Mouse (Mus musculus) splenic B cell, adult 2 months (primary cell): ENCODE data around the gene Igsf21.

Experiments
- DNase-seq: peaks from one replicate; pipeline ENCODE4 v3.0.0-alpha.2; 2011; ENCODE audit warnings: low read depth, low spot score
- H3K27me3 ChIP-seq: 2 replicates; pipeline ENCODE4 v1.6.1; 2012; ENCODE audit warnings: mild to moderate bottlenecking, low read length, moderate library complexity, mixed read lengths; ENCODE audit not compliant: control insufficient read depth, poor library complexity, insufficient read depth, severe bottlenecking
- H3K36me3 ChIP-seq: 2 replicates; pipeline ENCODE4 v1.6.1; 2012; ENCODE audit warnings: mild to moderate bottlenecking, low read length, moderate library complexity, mixed read lengths; ENCODE audit not compliant: control insufficient read depth, poor library complexity, insufficient read depth, severe bottlenecking

The Igsf21 gene

GRCm38 (mm10) chr4:140117275-140117691, 129.3 kb downstream of the Igsf21 start:
- DNase-seq = no peak
- Histone ChIP-seq H3K36me3 (no peaks in the 10 kb centered on the region), H3K27me3 (no peaks in the 10 kb centered on the region)

DNA sequence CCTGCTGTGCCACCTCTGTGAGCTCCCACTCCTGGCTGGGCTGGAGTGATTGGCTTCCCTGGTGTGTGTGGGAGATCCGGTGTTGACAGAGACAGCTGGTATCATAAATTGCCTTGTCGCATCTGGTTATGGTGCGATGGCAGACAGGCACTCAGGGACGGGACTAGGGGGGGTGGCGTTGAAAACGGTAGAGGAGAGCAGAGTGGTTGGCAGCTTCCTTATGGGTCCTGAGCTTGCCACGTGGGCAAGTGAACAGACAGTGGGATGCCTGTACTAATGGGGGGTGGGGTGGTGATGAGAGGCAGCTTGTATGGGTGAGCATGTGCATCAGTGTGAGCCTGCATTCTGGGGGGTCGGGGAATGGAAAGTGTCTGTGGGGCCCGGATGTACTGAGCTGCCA, 130.8 kb downstream of the Igsf21 start:
- Histone ChIP-seq H3K36me3 (no peaks in the 10 kb centered on the region), H3K27me3 (no peaks in the 10 kb centered on the region)
- no peak for DNase-seq

GRCm38 (mm10) chr4:140115053-140115452, 131.5 kb downstream of the Igsf21 start:
- no peaks in the 10 kb centered on the region for H3K36me3 ChIP-seq
- H3K27me3 ChIP-seq = no peaks in the 10 kb centered on the region
- DNase-seq = no peak

GRCm38 (mm10) chr4:140113690-140114475, 132.7 kb downstream of the Igsf21 start:
- no peak for DNase-seq
- Histone ChIP-seq H3K27me3 (no peaks in the 10 kb centered on the region), H3K36me3 (no peaks in the 10 kb centered on the region)

- no peak for DNase-seq
- no peaks in the 10 kb centered on the region for H3K36me3 ChIP-seq
- H3K27me3 ChIP-seq = no peaks in the 10 kb centered on the region
Observed at GRCm38 (mm10) chr4:140109626-140109948, 137.0 kb downstream of the Igsf21 start.

- DNase-seq = no peak
- Histone ChIP-seq H3K27me3 (no peaks in the 10 kb centered on the region), H3K36me3 (no peaks in the 10 kb centered on the region)
Observed at GRCm38 (mm10) chr4:140108871-140109625, 137.5 kb downstream of the Igsf21 start.

- H3K27me3 ChIP-seq = no peaks in the 10 kb centered on the region
- no peak for DNase-seq
- H3K36me3 ChIP-seq = no peaks in the 10 kb centered on the region
Observed at GRCm38 (mm10) chr4:140107161-140107560, 139.4 kb downstream of the Igsf21 start.

DNA sequence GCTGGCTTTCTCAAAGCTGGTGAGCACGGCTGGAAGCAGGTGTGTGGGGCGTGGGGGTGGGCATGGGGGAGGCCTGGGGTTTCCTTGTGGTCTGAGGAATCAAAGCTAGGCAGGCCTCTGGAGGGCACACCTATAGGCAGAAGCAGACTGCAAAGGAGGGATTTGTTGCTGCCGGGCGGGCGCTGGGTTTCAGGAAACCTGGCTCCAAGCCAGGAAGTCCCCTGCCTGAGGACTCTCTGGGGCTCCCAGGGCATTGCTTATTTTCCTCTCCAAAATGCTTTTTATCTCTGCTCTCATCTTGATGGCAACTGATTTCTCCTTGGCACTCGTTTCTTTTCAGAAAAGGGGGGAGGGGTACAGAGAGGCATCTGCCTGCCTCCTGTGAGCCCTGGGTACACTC, 141.8 kb downstream of the Igsf21 start:
- no peak for DNase-seq
- H3K27me3 ChIP-seq = no peaks in the 10 kb centered on the region

DNA sequence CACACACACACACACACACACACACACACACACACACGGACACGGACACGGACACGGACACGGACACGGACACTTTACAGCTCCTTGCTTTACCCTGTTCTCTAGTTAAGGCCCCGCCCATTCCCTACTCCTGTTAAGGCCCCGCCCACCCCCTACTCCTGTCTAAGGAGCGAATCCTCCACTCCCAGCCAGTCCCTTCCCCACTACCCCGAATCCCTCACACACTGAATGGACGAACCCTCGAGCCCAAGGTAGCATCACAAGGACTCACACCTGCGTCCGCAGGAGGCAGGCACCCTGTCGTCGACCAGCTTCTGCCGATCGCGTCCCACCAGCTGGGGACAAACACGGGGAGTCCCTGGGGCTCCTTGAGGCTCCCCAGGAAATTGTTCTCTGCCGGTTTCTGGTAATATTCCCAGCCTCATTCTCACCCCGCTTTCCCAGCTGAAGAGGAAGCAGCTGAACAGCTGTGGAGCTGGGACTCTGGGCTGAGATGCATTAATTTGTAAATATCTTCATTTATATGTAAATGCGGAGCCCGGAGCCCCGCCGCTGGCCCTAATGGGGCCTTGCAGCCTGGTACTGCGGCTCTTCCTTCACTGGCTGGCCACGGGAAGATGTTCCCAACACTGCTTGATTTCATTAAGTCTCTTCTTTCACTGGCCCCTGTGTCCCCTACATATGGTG, 143.1 kb downstream of the Igsf21 start:
- H3K27me3 ChIP-seq = no peaks in the 10 kb centered on the region
- no peak for DNase-seq
- H3K36me3 ChIP-seq = no peaks in the 10 kb centered on the region

More for the DNA sequence above, 141.8 kb downstream of the Igsf21 start:
- no peaks in the 10 kb centered on the region for H3K36me3 ChIP-seq

- DNase-seq = no peak
- Histone ChIP-seq H3K36me3 (no peaks in the 10 kb centered on the region), H3K27me3 (no peaks in the 10 kb centered on the region)
Observed at GRCm38 (mm10) chr4:140102581-140103200, 143.9 kb downstream of the Igsf21 start.

DNA sequence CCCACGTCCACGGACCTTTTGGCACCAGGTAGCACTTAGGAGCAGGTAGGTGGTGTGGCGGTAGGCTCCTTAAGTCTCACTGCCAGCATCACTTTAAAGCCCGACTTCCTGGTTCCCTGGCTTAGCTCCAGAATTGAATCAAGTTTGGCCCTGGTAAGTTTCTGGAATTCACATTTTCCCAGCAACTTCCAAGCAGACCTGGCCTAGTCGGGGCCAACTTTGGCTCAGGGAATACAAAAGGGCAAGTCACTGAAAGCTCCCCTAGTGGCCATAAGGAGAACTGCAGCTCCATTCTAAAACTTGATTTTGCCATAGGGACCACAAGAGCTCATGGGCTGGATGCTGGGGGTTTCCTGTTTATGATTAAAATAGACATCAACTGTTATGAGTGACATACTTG, 145.5 kb downstream of the Igsf21 start:
- DNase-seq = peak; percentile 17

GRCm38 (mm10) chr4:140100141-140100540, 146.4 kb downstream of the Igsf21 start:
- DNase-seq = no peak
- Histone ChIP-seq H3K36me3 (no peaks in the 10 kb centered on the region), H3K27me3 (no peaks in the 10 kb centered on the region)

More for the DNA sequence above, 145.5 kb downstream of the Igsf21 start:
- no peaks in the 10 kb centered on the region for H3K36me3 ChIP-seq
- no peaks in the 10 kb centered on the region for H3K27me3 ChIP-seq

- H3K36me3 ChIP-seq = no peaks in the 10 kb centered on the region
- H3K27me3 ChIP-seq = no peaks in the 10 kb centered on the region
- no peak for DNase-seq
Observed at GRCm38 (mm10) chr4:140096283-140096682, 150.3 kb downstream of the Igsf21 start.

DNA sequence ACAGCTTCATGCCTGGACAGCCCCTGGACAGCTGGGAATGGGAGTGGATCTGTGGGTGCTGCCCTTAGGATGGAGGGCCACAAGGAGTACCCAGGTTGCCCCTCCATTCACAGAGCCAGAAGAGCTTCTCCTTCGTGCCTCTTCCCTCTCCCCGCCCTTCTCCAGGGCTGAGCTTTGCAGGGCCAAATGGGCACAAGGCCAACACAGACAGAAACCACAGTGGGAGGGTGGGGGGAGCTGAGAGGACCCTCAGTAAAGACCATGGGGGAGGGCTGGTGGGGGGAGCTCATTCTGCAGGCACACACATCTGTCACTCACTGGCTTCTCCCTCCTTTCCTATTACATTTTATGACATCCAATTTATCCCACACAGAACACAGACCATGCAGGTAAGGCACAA, 151.7 kb downstream of the Igsf21 start:
- DNase-seq = no peak
- Histone ChIP-seq H3K36me3 (no peaks in the 10 kb centered on the region), H3K27me3 (no peaks in the 10 kb centered on the region)

DNA sequence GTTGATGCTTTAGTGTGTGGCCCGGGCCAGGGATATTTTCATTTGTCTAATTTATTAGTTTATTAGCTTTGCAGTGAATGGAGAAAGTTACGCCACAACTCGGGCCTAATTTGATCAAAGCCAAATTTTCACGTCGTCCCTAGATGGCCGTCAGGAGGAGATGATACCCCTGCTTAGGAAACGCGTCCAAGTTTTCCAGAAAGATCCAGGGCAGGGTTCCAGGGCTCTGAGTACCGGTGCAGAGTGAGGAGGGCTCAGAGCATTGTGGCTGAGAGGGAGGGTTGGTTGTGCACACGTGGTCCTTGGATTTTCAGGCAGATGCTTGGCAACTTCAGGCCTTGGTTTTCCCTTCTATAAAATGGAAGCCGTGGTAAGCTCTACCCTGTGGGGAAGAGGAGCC, 154.2 kb downstream of the Igsf21 start:
- no peaks in the 10 kb centered on the region for H3K36me3 ChIP-seq
- DNase-seq = no peak
- H3K27me3 ChIP-seq = no peaks in the 10 kb centered on the region
